Mouse (Mus musculus): ENCODE results near the gene Nusap1. TPM values are rescaled to one million over a fixed set of nuclear protein-coding genes. Genes with fewer than 3 reads are reported as not detected.
"Not testable (repeated sequence)": the region's sequence is repeated elsewhere in the genome, so short reads cannot be mapped to it uniquely, and the experiment has no call there.

Nusap1 gene
- polyA plus RNA-seq, 1 experiment from 2014 or later: 19.6 TPM

- H3K4me3 ChIP-seq; ATAC-seq (ENCODE audit: low FRiP score); H3K27me3 ChIP-seq; H3K9ac ChIP-seq; H3K9me3 ChIP-seq; H3K27ac ChIP-seq; H3K4me2 ChIP-seq: not testable (repeated sequence)
- 72% methylated on average over 3 of the region's 3 CpGs for WGBS
- H3K36me3 ChIP-seq: peaks cover 54% of the 10 kb centered on the region
- H3K4me1 ChIP-seq (replicated peaks): peaks cover 35% of the 10 kb centered on the region
Measured at GRCm38 (mm10) chr2:119601575-119601974, 16.5 kb upstream of the Nusap1 start.

GRCm38 (mm10) chr2:119602488-119602887 is 15.6 kb upstream of the Nusap1 start:
- Histone ChIP-seq H3K4me1 (replicated peaks) (peaks cover 28% of the 10 kb centered on the region), H3K27me3 (no peaks in the 10 kb centered on the region), H3K4me3 (no peak overlapping the region), H3K27ac (no peak overlapping the region), H3K36me3 (peaks cover 51% of the 10 kb centered on the region), H3K4me2 (no peak overlapping the region), H3K9ac (no peak overlapping the region), H3K9me3 (no peaks in the 10 kb centered on the region)
- WGBS: 79% methylated on average over 1 of the region's 1 CpGs
- ATAC-seq (ENCODE audit: low FRiP score): no peak

- Histone ChIP-seq H3K9me3 (no peaks in the 10 kb centered on the region), H3K4me2 (no peak overlapping the region), H3K4me3 (no peak overlapping the region), H3K4me1 (replicated peaks) (peaks cover 19% of the 10 kb centered on the region), H3K27ac (no peak overlapping the region), H3K36me3 (peaks cover 51% of the 10 kb centered on the region), H3K9ac (no peak overlapping the region), H3K27me3 (no peaks in the 10 kb centered on the region)
- WGBS: 86% methylated on average over 2 of the region's 2 CpGs
- ATAC-seq (ENCODE audit: low FRiP score): no peak
Measured at GRCm38 (mm10) chr2:119603909-119604308, 14.2 kb upstream of the Nusap1 start.

- ATAC-seq (ENCODE audit: low FRiP score): no peak
- Histone ChIP-seq H3K9me3 (no peaks in the 10 kb centered on the region), H3K27ac (no peak overlapping the region), H3K4me1 (replicated peaks) (peaks cover 16% of the 10 kb centered on the region), H3K9ac (no peak overlapping the region), H3K4me2 (no peak overlapping the region), H3K27me3 (no peaks in the 10 kb centered on the region), H3K36me3 (peaks cover 41% of the 10 kb centered on the region), H3K4me3 (no peak overlapping the region)
- WGBS: 94% methylated on average over 6 of the region's 6 CpGs
Measured at GRCm38 (mm10) chr2:119605361-119605973, 12.6 kb upstream of the Nusap1 start.

- WGBS: 97% methylated on average over 4 of the region's 4 CpGs
- no peak for ATAC-seq (ENCODE audit: low FRiP score)
- no peaks in the 10 kb centered on the region for H3K9me3 ChIP-seq
- peaks cover 5% of the 10 kb centered on the region; the same call in 1 of the 2 replicates for H3K4me1 ChIP-seq (replicated peaks)
- H3K9ac ChIP-seq: no peak overlapping the region
- peaks cover 38% of the 10 kb centered on the region for H3K36me3 ChIP-seq
- no peak overlapping the region for H3K4me3 ChIP-seq
- H3K27me3 ChIP-seq: no peaks in the 10 kb centered on the region
- H3K4me2 ChIP-seq: no peak overlapping the region
- no peak overlapping the region for H3K27ac ChIP-seq
Measured at GRCm38 (mm10) chr2:119607023-119607422, 11.1 kb upstream of the Nusap1 start.

- Histone ChIP-seq H3K4me2 (peak overlapping the region; percentile 97), H3K9me3 (no peaks in the 10 kb centered on the region), H3K27me3 (no peaks in the 10 kb centered on the region), H3K36me3 (no peaks in the 10 kb centered on the region), H3K9ac (peak overlapping the region; percentile 72), H3K4me1 (replicated peaks) (peaks cover 31% of the 10 kb centered on the region), H3K27ac (no peak overlapping the region), H3K4me3 (peak overlapping the region; percentile 72)
- no peak for ATAC-seq (ENCODE audit: low FRiP score)
- under 1% methylated on average over 13 of the region's 13 CpGs for WGBS
Measured at GRCm38 (mm10) chr2:119617841-119618198, 278 bp upstream of the Nusap1 start.

GRCm38 (mm10) chr2:119619002-119619401 is 904 bp downstream of the Nusap1 start:
- H3K9me3 ChIP-seq; ATAC-seq (ENCODE audit: low FRiP score); H3K27me3 ChIP-seq; H3K27ac ChIP-seq; H3K36me3 ChIP-seq: not testable (repeated sequence)
- Histone ChIP-seq H3K4me3 (peak overlapping the region; percentile 72), H3K4me2 (peak overlapping the region; percentile 97), H3K9ac (peak overlapping the region; percentile 55; the same call in 1 of the 2 replicates), H3K4me1 (replicated peaks) (peaks cover 31% of the 10 kb centered on the region)
- 15% methylated on average over 6 of the region's 6 CpGs for WGBS

GRCm38 (mm10) chr2:119621302-119621701 is 3.2 kb downstream of the Nusap1 start:
- H3K4me2 ChIP-seq: no peak overlapping the region
- 100% methylated on average over 2 of the region's 2 CpGs for WGBS

GRCm38 (mm10) chr2:119636781-119637180 is 18.7 kb downstream of the Nusap1 start:
- no peak overlapping the region for H3K27ac ChIP-seq
- no peaks in the 10 kb centered on the region for H3K9me3 ChIP-seq
- no peak overlapping the region for H3K4me2 ChIP-seq
- no peaks in the 10 kb centered on the region for H3K4me1 ChIP-seq (replicated peaks)
- ATAC-seq (ENCODE audit: low FRiP score): no peak
- H3K4me3 ChIP-seq: no peak overlapping the region
- no peaks in the 10 kb centered on the region for H3K27me3 ChIP-seq
- WGBS: 83% methylated on average over 1 of the region's 1 CpGs
- H3K9ac ChIP-seq: no peak overlapping the region
- H3K36me3 ChIP-seq: peaks cover 24% of the 10 kb centered on the region

More at GRCm38 (mm10) chr2:119621302-119621701, 3.2 kb downstream of the Nusap1 start:
- Histone ChIP-seq H3K36me3 (no peaks in the 10 kb centered on the region), H3K4me1 (replicated peaks) (peaks cover 31% of the 10 kb centered on the region), H3K4me3 (no peak overlapping the region), H3K9me3 (no peaks in the 10 kb centered on the region), H3K27ac (no peak overlapping the region), H3K9ac (no peak overlapping the region), H3K27me3 (no peaks in the 10 kb centered on the region)
- ATAC-seq (ENCODE audit: low FRiP score): no peak

- WGBS: 96% methylated on average over 5 of the region's 5 CpGs
- peaks cover 35% of the 10 kb centered on the region for H3K36me3 ChIP-seq
Measured at GRCm38 (mm10) chr2:119641214-119641912, 23.3 kb downstream of the Nusap1 start.

GRCm38 (mm10) chr2:119644254-119644653 is 26.2 kb downstream of the Nusap1 start:
- peaks cover 44% of the 10 kb centered on the region for H3K36me3 ChIP-seq
- H3K27me3 ChIP-seq: no peaks in the 10 kb centered on the region
- H3K27ac ChIP-seq: no peak overlapping the region
- no peak for ATAC-seq (ENCODE audit: low FRiP score)
- no peak overlapping the region for H3K4me3 ChIP-seq
- no peaks in the 10 kb centered on the region for H3K4me1 ChIP-seq (replicated peaks)
- WGBS: 97% methylated on average over 5 of the region's 5 CpGs
- H3K4me2 ChIP-seq: no peak overlapping the region
- H3K9me3 ChIP-seq: no peaks in the 10 kb centered on the region
- H3K9ac ChIP-seq: no peak overlapping the region

More at GRCm38 (mm10) chr2:119641214-119641912, 23.3 kb downstream of the Nusap1 start:
- no peaks in the 10 kb centered on the region for H3K4me1 ChIP-seq (replicated peaks)
- H3K9me3 ChIP-seq: no peaks in the 10 kb centered on the region
- ATAC-seq (ENCODE audit: low FRiP score): no peak
- H3K27ac ChIP-seq: no peak overlapping the region
- no peaks in the 10 kb centered on the region for H3K27me3 ChIP-seq
- no peak overlapping the region for H3K9ac ChIP-seq
- H3K4me2 ChIP-seq: no peak overlapping the region
- H3K4me3 ChIP-seq: no peak overlapping the region

- peak within 1 kb of the TSS; percentile 35; the same call in 1 of the 2 replicates for H3K27ac ChIP-seq
- H3K9me3 ChIP-seq: no peaks in the 10 kb centered on the region
- H3K36me3 ChIP-seq: peaks cover 23% of the 10 kb centered on the region
- WGBS: 2% methylated on average over 44 of the region's 44 CpGs
- H3K4me3 ChIP-seq: peak within 1 kb of the TSS; percentile 81
- H3K4me1 ChIP-seq (replicated peaks): peaks cover 8% of the 10 kb centered on the region
- peak within 1 kb of the TSS; percentile 80 for H3K4me2 ChIP-seq
- ATAC-seq (ENCODE audit: low FRiP score): peak; percentile 83
- H3K27me3 ChIP-seq: no peaks in the 10 kb centered on the region
- H3K9ac ChIP-seq: peak within 1 kb of the TSS; percentile 84
Measured at GRCm38 (mm10) chr2:119662220-119663182, 44.4 kb downstream of the Nusap1 start, which contains the start of gene Ndufaf1. Gene Ndufaf1, minus strand, starts transcription at chr2:119662827.

Data from hindbrain, embryonic 13.5 days (tissue).